Mouse (Mus musculus) neural tube, embryonic 13.5 days (tissue): ENCODE results near the gene Carm1. TPM values are rescaled to one million over a fixed set of nuclear protein-coding genes. Genes with fewer than 3 reads are reported as not detected.

ENCODE experiments used
- ATAC-seq: fragments of 200-750 bp; cut with Nextera tagmentation; 2 replicates; pipeline ENCODE4 v1.8.0; 2017; ENCODE audit warnings: low read depth, mild to moderate bottlenecking, moderate TSS enrichment, moderate library complexity
- H3K27ac ChIP-seq: fragments of 300-500 bp; sonication (generic); replicated peaks from 2 replicates; pipeline ENCODE4 v1.5.1; 2015; ENCODE audit warnings: moderate library complexity, mild to moderate bottlenecking, inconsistent platforms
- H3K27me3 ChIP-seq: fragments of 300-500 bp; sonication (generic); 2 replicates; pipeline ENCODE4 v1.6.1; 2015; ENCODE audit warnings: mild to moderate bottlenecking, inconsistent platforms
- H3K36me3 ChIP-seq: fragments of 300-500 bp; sonication (generic); 2 replicates; pipeline ENCODE4 v1.6.1; 2015; ENCODE audit warnings: mild to moderate bottlenecking, inconsistent platforms
- H3K4me1 ChIP-seq: fragments of 300-500 bp; sonication (generic); replicated peaks from 2 replicates; pipeline ENCODE4 v1.6.1; 2015; ENCODE audit warnings: inconsistent platforms
- H3K4me2 ChIP-seq: fragments of 300-500 bp; sonication (generic); 2 replicates; pipeline ENCODE4 v1.6.1; 2015; ENCODE audit warnings: inconsistent platforms, mild to moderate bottlenecking, moderate library complexity
- H3K4me3 ChIP-seq: fragments of 300-500 bp; sonication (generic); 2 replicates; pipeline ENCODE4 v1.5.1; 2015; ENCODE audit warnings: mild to moderate bottlenecking, inconsistent platforms
- H3K9ac ChIP-seq: fragments of 300-500 bp; sonication (generic); 2 replicates; pipeline ENCODE4 v1.6.1; 2015; ENCODE audit warnings: moderate library complexity, mild to moderate bottlenecking, inconsistent platforms
- H3K9me3 ChIP-seq: fragments of 300-500 bp; sonication (generic); 2 replicates; pipeline ENCODE4 v1.6.1; 2016; ENCODE audit warnings: inconsistent platforms
- WGBS: fragments of 180-500 bp; shearing (Covaris S2); methylation state at CpG from one replicate; pipeline ENCODE4 v1.1.7; 2015; 5-methylcytosine and 5-hydroxymethylcytosine counted together
- polyA plus RNA-seq: library from polyadenylated mRNA; unstranded; fragments of >200 nt; fragmentation: Nextera tagmentation; extraction: Ambion mirVana; gene quantifications from 2 replicates; pipeline ENCODE4 v1.2.1, GENCODE M21; 2015

Carm1 gene
- polyA plus RNA-seq, 1 experiment from 2014 or later = 45.8 TPM

DNA sequence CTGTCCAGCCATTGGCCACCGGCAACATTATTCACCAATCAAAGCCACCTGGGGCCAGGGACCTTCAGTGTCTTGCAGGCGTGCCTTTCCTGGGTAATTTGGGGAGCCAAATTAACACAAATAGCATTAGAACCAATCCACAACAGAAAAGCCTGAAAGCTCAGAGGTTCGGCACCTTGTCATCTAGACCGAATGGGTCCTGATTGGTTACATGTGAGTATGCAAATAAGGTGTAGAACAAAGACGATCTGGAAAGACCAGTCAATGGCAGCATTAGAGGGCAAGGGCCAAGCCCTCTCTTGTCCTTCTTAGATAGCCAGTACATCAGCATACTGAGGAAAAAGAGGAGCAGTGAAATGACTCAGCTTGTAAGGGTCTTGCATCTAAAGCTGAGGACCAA is 59.2 kb downstream of the Carm1 start:
- H3K4me3 ChIP-seq = no peak overlapping the region
- H3K27me3 ChIP-seq = no peaks in the 10 kb centered on the region
- H3K36me3 ChIP-seq = no peaks in the 10 kb centered on the region
- no peak overlapping the region for H3K4me2 ChIP-seq
- no peak overlapping the region for H3K27ac ChIP-seq
- H3K4me1 ChIP-seq = no peaks in the 10 kb centered on the region; the same call in 1 of the 2 replicates
- no peak overlapping the region for H3K9ac ChIP-seq
- H3K9me3 ChIP-seq = no peaks in the 10 kb centered on the region
- ATAC-seq = no peak
- 70% methylated on average over 5 of the region's 5 CpGs for WGBS

DNA sequence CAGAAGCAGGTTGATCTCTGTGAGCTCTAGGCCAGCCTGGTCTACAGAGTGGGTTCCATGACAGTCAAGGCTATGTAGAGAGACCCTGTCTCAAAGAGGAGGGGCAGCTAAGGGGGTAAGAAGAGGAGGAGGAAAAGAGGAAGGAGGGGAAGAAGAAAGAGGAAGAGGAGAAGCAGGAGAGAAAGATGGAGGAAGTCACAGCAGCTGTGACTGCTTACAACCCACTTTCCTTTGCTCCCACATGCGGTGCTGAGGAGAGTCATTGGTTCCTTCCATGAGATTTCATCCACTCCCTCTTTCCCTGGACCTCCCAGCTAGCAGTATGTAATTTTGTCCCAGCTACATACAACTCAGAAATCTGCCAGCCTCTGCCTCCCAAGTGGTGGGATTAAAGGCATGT is 60.0 kb downstream of the Carm1 start:
- Histone ChIP-seq H3K27ac (no peak overlapping the region), H3K4me2 (no peak overlapping the region), H3K4me3 (no peak overlapping the region), H3K9me3 (no peaks in the 10 kb centered on the region), H3K9ac (no peak overlapping the region), H3K36me3 (no peaks in the 10 kb centered on the region), H3K4me1 (no peaks in the 10 kb centered on the region; the same call in 1 of the 2 replicates), H3K27me3 (no peaks in the 10 kb centered on the region)
- 78% methylated on average over 1 of the region's 1 CpGs for WGBS
- no peak for ATAC-seq

DNA sequence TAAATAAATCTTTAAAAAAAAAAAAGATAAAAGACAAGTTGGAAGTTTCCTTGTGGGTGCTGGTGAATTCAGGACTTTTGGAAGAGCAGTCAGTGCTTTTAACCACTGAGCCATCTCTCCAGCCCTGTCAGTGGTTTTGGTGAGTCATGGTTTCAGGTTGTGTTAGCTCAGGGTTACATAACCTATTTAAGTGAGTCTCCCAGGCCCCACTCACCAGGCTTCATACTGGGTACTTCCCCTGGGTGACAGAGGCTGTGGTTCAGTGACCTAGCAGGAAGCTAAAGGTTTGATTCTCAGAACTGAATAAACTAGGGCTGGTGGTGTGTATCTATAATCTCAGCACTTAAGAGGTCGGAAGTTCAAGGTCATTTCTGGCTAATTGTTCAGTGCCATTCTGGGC is 63.2 kb downstream of the Carm1 start:
- Histone ChIP-seq H3K9me3 (no peaks in the 10 kb centered on the region), H3K9ac (no peak overlapping the region), H3K4me1 (peaks cover 2% of the 10 kb centered on the region; the same call in 1 of the 2 replicates), H3K27ac (no peak overlapping the region), H3K36me3 (no peaks in the 10 kb centered on the region), H3K27me3 (no peaks in the 10 kb centered on the region), H3K4me3 (no peak overlapping the region), H3K4me2 (no peak overlapping the region)
- 95% methylated on average over 1 of the region's 1 CpGs for WGBS
- no peak for ATAC-seq

DNA sequence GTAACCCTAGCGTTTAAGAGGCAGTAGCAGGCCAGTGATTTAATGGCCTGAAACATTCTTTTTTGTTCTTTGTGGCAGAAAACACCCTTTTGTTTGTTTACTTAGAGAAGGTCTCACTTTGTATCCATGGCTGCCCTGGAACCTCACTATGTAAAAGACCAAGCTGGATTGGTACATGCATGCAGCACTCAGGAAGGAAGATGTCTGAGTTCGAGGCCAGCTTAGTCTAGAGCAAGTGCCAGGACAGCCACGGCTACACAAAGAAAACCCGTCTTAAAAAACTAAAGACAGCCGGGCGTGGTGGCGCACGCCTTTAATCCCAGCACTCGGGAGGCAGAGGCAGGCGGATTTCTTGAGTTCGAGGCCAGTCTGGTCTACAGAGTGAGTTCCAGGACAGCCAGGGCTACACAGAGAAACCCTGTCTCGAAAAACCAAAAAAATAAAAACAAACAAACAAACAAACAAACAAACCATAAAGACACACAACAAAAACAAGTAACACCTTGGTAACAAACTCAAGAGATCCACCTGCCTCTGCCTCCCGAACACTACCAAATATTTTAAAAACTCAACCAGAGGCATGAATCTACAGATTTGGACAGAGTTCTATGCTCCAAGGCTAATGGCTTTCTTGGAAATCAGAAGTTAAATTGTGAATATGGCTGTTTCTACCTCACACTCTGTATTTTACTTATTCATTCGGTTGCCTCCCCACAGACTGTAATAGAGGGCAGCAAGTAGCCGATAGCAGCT is 68.3 kb downstream of the Carm1 start:
- 72% methylated on average over 15 of the region's 15 CpGs for WGBS
- H3K27ac ChIP-seq = peak overlapping the region; percentile 96
- peak overlapping the region; percentile 88 for H3K4me2 ChIP-seq
- peaks cover 35% of the 10 kb centered on the region for H3K4me1 ChIP-seq
- H3K4me3 ChIP-seq = peak overlapping the region; percentile 77
- 0 out of 2 replicates have a peak, but pooled peaks cover 3% of the 10 kb centered on the region for H3K36me3 ChIP-seq
- H3K27me3 ChIP-seq = no peaks in the 10 kb centered on the region
- ATAC-seq = no peak
- no peaks in the 10 kb centered on the region for H3K9me3 ChIP-seq
- H3K9ac ChIP-seq = peak overlapping the region; percentile 75

DNA sequence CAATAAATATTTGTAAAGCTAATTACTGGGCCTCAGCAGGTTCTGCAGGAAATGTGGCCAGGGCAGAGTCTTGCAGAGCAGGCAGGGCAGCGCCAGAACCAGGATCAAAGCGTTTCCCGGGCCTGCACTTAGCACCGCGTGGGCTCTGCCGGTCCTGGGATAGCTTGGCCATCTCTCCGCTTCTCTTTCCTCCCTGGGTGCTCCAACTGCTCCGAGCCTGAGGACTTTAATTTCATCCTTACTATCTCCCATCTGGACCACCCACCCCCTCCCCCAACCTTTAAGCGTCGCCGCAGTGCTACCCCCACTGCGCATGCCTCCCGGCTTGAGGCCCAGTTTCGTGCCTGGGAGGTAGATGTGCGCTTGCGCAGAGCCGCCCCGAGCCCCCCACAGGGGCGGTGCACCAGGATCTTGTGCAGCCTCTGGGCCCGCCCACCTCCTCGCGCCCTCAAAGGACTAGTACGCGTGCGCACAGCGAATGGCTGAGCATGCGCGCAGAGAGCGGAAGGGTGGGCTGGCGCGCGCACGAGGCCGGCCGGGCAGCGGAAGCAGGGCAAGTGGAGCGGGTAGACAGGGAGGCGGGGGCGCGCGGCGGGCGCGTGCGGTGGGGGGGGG is 69.0 kb downstream of the Carm1 start, which contains the start of gene Smarca4:
Smarca4 (plus strand) TSS at position 553 of the 615 bp plus-strand sequence.
- H3K9me3 ChIP-seq = no peaks in the 10 kb centered on the region
- peak within 1 kb of the TSS; percentile 88 for H3K4me2 ChIP-seq
- H3K4me3 ChIP-seq = peak within 1 kb of the TSS; percentile 77
- H3K36me3 ChIP-seq = 0 out of 2 replicates have a peak, but pooled peaks cover 3% of the 10 kb centered on the region
- WGBS = under 1% methylated on average over 45 of the region's 45 CpGs
- no peaks in the 10 kb centered on the region for H3K27me3 ChIP-seq
- peaks cover 39% of the 10 kb centered on the region for H3K4me1 ChIP-seq
- peak within 1 kb of the TSS; percentile 95 for H3K9ac ChIP-seq
- ATAC-seq = peak; percentile 96
- H3K27ac ChIP-seq = peak within 1 kb of the TSS; percentile 100

DNA sequence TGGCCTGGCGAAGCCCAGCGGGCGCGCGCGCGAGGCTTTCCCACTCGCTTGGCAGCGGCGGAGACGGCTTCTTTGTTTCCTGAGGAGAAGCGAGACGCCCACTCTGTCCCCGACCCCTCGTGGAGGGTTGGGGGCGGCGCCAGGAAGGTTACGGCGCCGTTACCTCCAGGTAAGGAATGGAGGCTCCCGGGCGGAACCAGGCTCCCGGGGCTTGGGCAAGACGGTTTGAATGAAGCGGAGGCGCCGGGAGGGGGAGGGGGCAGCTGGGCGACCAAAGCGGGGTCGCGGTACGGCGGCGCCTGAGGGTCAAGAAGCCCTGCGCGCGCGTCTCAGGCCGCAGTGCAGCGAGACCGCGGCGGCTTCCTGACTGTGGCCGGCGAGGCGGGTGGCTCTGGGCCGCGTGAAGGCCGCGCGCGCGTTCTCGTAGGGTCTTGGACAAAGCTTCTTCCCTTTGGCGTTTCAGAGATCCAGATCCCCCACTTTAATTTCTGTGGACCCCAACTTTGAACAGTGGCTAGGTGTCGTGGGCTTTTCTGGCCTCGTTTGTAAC is 69.6 kb downstream of the Carm1 start:
- peak; percentile 86 for ATAC-seq
- peak overlapping the region; percentile 77 for H3K4me3 ChIP-seq
- H3K4me1 ChIP-seq = peaks cover 39% of the 10 kb centered on the region
- under 1% methylated on average over 57 of the region's 57 CpGs for WGBS
- no peaks in the 10 kb centered on the region for H3K27me3 ChIP-seq
- H3K9me3 ChIP-seq = no peaks in the 10 kb centered on the region
- peak overlapping the region; percentile 100 for H3K27ac ChIP-seq
- peak overlapping the region; percentile 88 for H3K4me2 ChIP-seq
- H3K9ac ChIP-seq = peak overlapping the region; percentile 95
- H3K36me3 ChIP-seq = 0 out of 2 replicates have a peak, but pooled peaks cover 3% of the 10 kb centered on the region

DNA sequence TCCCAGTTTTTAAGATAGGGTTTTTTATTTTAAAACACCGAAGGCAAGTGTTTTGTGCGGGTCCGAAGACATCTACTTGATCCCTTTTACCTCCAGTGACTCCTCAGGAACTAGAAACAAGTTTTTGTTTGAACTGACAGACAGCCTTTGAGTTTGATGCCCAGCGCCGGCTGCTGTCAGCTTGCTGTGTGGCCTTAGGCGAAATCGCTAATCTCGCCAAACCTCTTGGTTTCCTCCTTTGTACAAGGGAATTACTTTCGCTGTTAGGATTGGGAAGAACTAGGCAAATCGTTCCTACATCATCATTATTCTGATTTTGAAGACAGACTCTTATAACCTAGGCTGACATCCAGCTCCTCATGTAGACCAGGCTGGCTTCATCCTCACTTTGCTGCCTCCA is 70.4 kb downstream of the Carm1 start:
- Histone ChIP-seq H3K36me3 (0 out of 2 replicates have a peak, but pooled peaks cover 3% of the 10 kb centered on the region), H3K9ac (peak overlapping the region; percentile 95), H3K27me3 (no peaks in the 10 kb centered on the region), H3K4me3 (peak overlapping the region; percentile 77), H3K4me2 (peak overlapping the region; percentile 88), H3K27ac (peak overlapping the region; percentile 100), H3K4me1 (peaks cover 39% of the 10 kb centered on the region), H3K9me3 (no peaks in the 10 kb centered on the region)
- ATAC-seq = no peak
- 8% methylated on average over 10 of the region's 10 CpGs for WGBS

DNA sequence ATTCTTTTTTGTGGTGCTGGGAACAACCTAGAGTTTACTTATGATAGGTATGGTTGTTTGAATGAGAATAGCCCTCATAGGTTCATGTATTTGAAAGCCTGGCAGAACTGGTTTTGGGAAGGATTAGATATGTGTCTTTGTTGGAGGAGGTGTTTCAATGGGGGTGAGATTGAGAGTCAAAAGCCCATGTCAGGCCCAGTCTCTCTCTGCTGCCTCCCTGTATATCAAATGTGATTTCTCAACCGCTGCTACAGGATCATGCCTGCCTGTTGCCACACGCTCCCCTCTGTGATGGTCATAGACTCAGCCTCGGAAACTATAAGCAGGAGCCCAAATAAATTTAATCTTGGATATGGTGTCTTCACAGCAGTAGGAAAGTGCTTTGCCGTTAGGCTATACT is 73.5 kb downstream of the Carm1 start:
- no peaks in the 10 kb centered on the region for H3K9me3 ChIP-seq
- ATAC-seq = no peak
- 88% methylated on average over 4 of the region's 4 CpGs for WGBS
- peaks cover 49% of the 10 kb centered on the region for H3K4me1 ChIP-seq
- H3K27ac ChIP-seq = no peak overlapping the region
- H3K36me3 ChIP-seq = 0 out of 2 replicates have a peak, but pooled peaks cover 7% of the 10 kb centered on the region
- H3K9ac ChIP-seq = no peak overlapping the region
- H3K4me3 ChIP-seq = no peak overlapping the region
- no peak overlapping the region for H3K4me2 ChIP-seq
- H3K27me3 ChIP-seq = no peaks in the 10 kb centered on the region

DNA sequence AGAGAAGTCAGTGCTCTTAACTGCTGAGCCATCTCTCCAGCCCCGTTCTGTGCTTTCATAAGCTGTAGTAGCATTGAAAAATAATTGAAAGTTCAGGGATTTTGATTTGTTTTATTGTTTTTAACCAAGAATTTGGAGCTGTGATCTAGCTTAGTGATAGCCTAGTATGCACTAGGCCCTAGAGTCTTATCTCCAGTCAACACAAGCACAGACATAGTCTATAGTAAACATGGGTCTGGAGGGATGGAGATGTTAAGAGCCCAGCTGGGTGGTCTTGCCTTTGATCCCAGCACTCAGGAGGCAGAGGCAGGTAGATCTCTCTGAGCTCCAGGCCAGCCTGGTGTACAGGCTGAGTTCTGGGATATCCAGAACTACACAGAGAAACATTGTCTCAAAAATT is 76.0 kb downstream of the Carm1 start:
- WGBS = 89% methylated on average over 1 of the region's 1 CpGs
- no peak for ATAC-seq
- H3K27ac ChIP-seq = no peak overlapping the region

DNA sequence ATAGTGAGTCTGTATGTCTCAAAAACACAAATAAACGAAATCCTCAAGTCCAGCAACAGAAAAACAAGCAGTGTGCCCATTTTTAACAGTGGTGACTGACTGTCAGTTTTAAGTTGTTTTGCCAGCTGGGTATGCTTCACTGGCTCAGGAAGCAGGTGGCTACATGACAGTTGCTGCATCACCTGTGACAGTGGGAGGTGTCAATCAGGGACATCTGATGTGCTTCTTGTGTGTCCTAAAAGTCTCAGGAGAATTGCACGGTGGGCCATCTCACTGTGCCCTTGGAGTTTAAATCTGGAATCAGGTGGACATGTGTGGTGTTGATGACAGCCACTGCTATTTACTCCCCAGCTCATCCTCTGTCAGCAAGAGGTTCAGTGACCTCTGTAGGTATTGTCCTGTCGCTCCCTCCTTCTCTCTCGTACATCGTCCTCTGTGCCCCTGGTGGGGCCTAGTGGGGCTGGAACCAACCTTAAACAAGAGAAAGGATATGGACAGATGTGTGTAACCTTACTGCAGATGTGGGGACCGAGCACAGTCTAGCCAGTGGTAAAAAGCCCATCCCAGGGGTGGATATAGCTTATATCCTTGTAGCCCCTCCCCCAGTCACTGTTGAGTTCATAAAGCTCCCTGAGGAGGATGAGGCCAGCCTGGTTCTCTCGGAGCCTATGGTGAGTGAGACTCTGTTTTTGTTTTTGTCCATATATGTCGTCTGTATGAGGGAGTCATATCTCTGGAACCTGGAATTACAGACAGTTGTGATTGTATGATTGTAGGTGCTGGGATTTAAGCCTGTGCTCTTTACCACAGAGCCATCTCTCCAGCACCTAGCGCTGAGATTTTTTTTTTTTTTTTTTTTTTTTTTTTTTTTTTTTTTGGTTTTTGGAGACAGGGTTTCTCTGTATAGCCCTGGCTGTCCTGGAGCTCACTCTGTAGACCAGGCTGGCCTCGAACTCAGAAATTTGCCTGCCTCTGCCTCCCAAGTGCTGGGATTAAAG is 78.9 kb downstream of the Carm1 start:
- Histone ChIP-seq H3K4me1 (peaks cover 32% of the 10 kb centered on the region), H3K9me3 (no peaks in the 10 kb centered on the region), H3K27ac (no peak overlapping the region), H3K4me2 (no peak overlapping the region), H3K4me3 (no peak overlapping the region), H3K9ac (no peak overlapping the region), H3K27me3 (no peaks in the 10 kb centered on the region), H3K36me3 (0 out of 2 replicates have a peak, but pooled peaks cover 4% of the 10 kb centered on the region)
- 86% methylated on average over 10 of the region's 10 CpGs for WGBS
- no peak for ATAC-seq

More for the DNA sequence above, 76.0 kb downstream of the Carm1 start:
- Histone ChIP-seq H3K9me3 (no peaks in the 10 kb centered on the region), H3K4me2 (no peak overlapping the region), H3K9ac (no peak overlapping the region), H3K4me1 (peaks cover 53% of the 10 kb centered on the region), H3K4me3 (no peak overlapping the region), H3K27me3 (no peaks in the 10 kb centered on the region), H3K36me3 (0 out of 2 replicates have a peak, but pooled peaks cover 7% of the 10 kb centered on the region)

DNA sequence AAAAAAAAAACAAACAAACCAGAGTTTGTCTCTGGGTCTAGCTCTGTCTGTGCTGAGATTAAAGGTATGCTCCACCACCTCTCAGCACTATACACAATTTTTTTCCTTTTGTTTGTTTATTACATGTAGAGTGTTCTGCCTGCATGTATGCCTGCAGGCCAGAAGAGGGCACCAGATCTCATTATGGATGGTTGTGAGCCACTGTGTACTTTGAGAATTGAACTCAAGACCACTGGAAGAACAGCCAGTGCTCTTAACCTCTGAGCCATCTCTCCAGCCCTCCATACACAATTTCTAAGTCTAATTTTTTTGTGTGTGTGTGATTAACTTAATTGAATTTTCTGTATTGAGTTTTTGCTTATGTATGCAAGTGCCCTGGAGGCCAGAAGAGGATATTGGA is 79.9 kb downstream of the Carm1 start:
- no peak overlapping the region for H3K4me2 ChIP-seq
- no peak for ATAC-seq

More for the DNA sequence above, 79.9 kb downstream of the Carm1 start:
- H3K9me3 ChIP-seq = no peaks in the 10 kb centered on the region
- H3K27ac ChIP-seq = no peak overlapping the region
- 0 out of 2 replicates have a peak, but pooled peaks cover 4% of the 10 kb centered on the region for H3K36me3 ChIP-seq
- H3K27me3 ChIP-seq = no peaks in the 10 kb centered on the region
- H3K4me3 ChIP-seq = no peak overlapping the region
- peaks cover 32% of the 10 kb centered on the region for H3K4me1 ChIP-seq
- no peak overlapping the region for H3K9ac ChIP-seq
